In the genomic region with DNA sequence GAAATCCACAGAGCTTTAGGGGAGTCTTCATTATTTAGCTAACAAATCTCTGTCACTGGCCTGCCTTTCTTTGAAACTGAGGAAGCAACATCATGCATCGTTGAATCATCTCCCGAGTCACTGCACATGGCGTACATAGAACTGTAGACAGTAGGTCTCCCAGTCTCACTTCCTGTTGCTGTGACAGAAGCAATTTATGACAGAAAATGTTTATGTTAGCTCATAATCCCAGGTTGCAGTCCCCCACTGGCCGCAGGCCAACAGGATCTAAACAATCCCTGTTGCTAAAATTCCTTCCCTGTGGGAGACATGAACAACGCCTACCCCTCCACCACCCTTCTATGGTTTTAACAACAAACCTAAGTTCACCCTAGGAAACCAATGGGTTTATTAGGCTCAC, we compare ENCODE assay signal across 11 mouse cellular contexts.
DNase-seq lines count a peak whose midpoint lies in the region; ATAC-seq and TF ChIP-seq lines count a peak whose summit lies in the region.
"Had no signal": no experiment of that assay in that cellular context is flagged by ENCODE, and none has a peak within 500 bp of the region (broad histone marks: within the 10 kb centered on the region; RNA-seq: fewer than 3 reads in every experiment).

No protein-coding gene starts in this region.

- no peak for TF ChIP-seq CTCF in bone marrow, adult 2 months (IDR thresholded peaks at IDR 0.05; ENCODE audit: control insufficient read depth, insufficient read depth, low read length)
- TF ChIP-seq CTCF in lung, embryonic 14.5 days (IDR thresholded peaks at IDR 0.05; ENCODE audit: low read depth): no peak

- H3K27me3 ChIP-seq in liver, embryonic 12.5 days (replicated peaks): no peaks in the 10 kb centered on the region
- no peaks in the 10 kb centered on the region for H3K27me3 ChIP-seq in lung, embryonic 14.5 days (ENCODE audit: insufficient read depth, low read length)
- H3K27me3 ChIP-seq in hindbrain, embryonic 12.5 days: no peaks in the 10 kb centered on the region; the same call in 1 of the 2 replicates
- H3K27me3 ChIP-seq: liver, embryonic 15.5 days had no signal

- no peak overlapping the region for H3K4me3 ChIP-seq in liver, embryonic 12.5 days
- no peak overlapping the region for H3K4me3 ChIP-seq in bone marrow, adult 2 months (replicated peaks; ENCODE audit: control insufficient read depth, low read depth, low read length)
- no peak overlapping the region for H3K4me3 ChIP-seq in lung, embryonic 14.5 days (ENCODE audit: low read depth, low read length)
- H3K4me3 ChIP-seq in hindbrain, embryonic 12.5 days: no peak overlapping the region
- H3K4me3 ChIP-seq: liver, embryonic 15.5 days had no signal

- H3K36me3 ChIP-seq in liver, embryonic 12.5 days: no peaks in the 10 kb centered on the region
- H3K36me3 ChIP-seq in lung, embryonic 14.5 days (ENCODE audit: insufficient read depth): no peaks in the 10 kb centered on the region
- no peaks in the 10 kb centered on the region for H3K36me3 ChIP-seq in hindbrain, embryonic 12.5 days
- H3K36me3 ChIP-seq: liver, embryonic 15.5 days had no signal

- 63% methylated on average over 5 of the region's 5 CpGs for WGBS in liver, embryonic 12.5 days (ENCODE audit: insufficient replicate concordance)
- 22% methylated on average over 5 of the region's 5 CpGs for WGBS in bone marrow, adult 2 months
- 30% methylated on average over 5 of the region's 5 CpGs for WGBS in lung, embryonic 14.5 days
- 81% methylated on average over 5 of the region's 5 CpGs for WGBS in hindbrain, embryonic 12.5 days

- peak; percentile 14 for DNase-seq in liver
- DNase-seq in lung, embryonic 14.5 days: peak; percentile 85
- DNase-seq in gastrocnemius, postnatal 10 days: no peak
- DNase-seq: adrenal gland, postnatal 14 days; cerebellum, adult 18-20 months; embryo, embryonic 11 days had no signal

- no peaks in the 10 kb centered on the region for H3K4me1 ChIP-seq in liver, embryonic 12.5 days
- H3K4me1 ChIP-seq in bone marrow, adult 2 months (ENCODE audit: control insufficient read depth, insufficient read depth, low read length): peaks cover 3% of the 10 kb centered on the region; the same call in 1 of the 2 replicates
- H3K4me1 ChIP-seq in lung, embryonic 14.5 days (ENCODE audit: insufficient read depth): 0 out of 2 replicates have a peak, but pooled peaks cover 2% of the 10 kb centered on the region
- no peaks in the 10 kb centered on the region for H3K4me1 ChIP-seq in hindbrain, embryonic 12.5 days
- H3K4me1 ChIP-seq: liver, embryonic 15.5 days had no signal

- no peak for TF ChIP-seq POLR2A in bone marrow, adult 2 months (IDR thresholded peaks at IDR 0.05; ENCODE audit: borderline replicate concordance, control insufficient read depth, low read depth, low read length)

- no peaks in the 10 kb centered on the region for H3K9me3 ChIP-seq in liver, embryonic 12.5 days (replicated peaks)
- no peaks in the 10 kb centered on the region for H3K9me3 ChIP-seq in lung, embryonic 14.5 days (ENCODE audit: low read depth, low read length)
- H3K9me3 ChIP-seq in hindbrain, embryonic 12.5 days (replicated peaks): no peaks in the 10 kb centered on the region
- H3K9me3 ChIP-seq: liver, embryonic 15.5 days had no signal

- H3K27ac ChIP-seq in liver, embryonic 12.5 days: no peak overlapping the region
- peak overlapping the region; percentile 51; the same call in 1 of the 2 replicates for H3K27ac ChIP-seq in bone marrow, adult 2 months (ENCODE audit: control insufficient read depth, insufficient read depth, low read depth, low read length, poor library complexity)
- no peak overlapping the region for H3K27ac ChIP-seq in lung, embryonic 14.5 days (ENCODE audit: low read depth)
- no peak overlapping the region for H3K27ac ChIP-seq in hindbrain, embryonic 12.5 days
- H3K27ac ChIP-seq: liver, embryonic 15.5 days had no signal

- H3K4me2 ChIP-seq in liver, embryonic 12.5 days: no peak overlapping the region
- H3K4me2 ChIP-seq in lung, embryonic 14.5 days: no peak overlapping the region
- H3K4me2 ChIP-seq in hindbrain, embryonic 12.5 days (replicated peaks): no peak overlapping the region
- H3K4me2 ChIP-seq: liver, embryonic 15.5 days had no signal

- ATAC-seq in liver, embryonic 12.5 days: no peak
- ATAC-seq in lung, embryonic 14.5 days (ENCODE audit: insufficient read depth): peak; percentile 62; the same call in 1 of the 2 replicates
- peak; percentile 96 for ATAC-seq in neutrophil, adult 5-6 weeks (ENCODE audit: extremely low read depth, insufficient number of reproducible peaks, low FRiP score, poor library complexity, severe bottlenecking)
- ATAC-seq in hindbrain, embryonic 12.5 days (ENCODE audit: low FRiP score): no peak

- no peak overlapping the region for H3K9ac ChIP-seq in liver, embryonic 12.5 days
- no peak overlapping the region for H3K9ac ChIP-seq in lung, embryonic 14.5 days
- no peak overlapping the region for H3K9ac ChIP-seq in hindbrain, embryonic 12.5 days
- H3K9ac ChIP-seq: liver, embryonic 15.5 days had no signal

Comparison
In these comparisons a context has a peak if more than half of its experiments do, and no peak if none do; other contexts are left out.
1. ATAC-seq: peak in lung, embryonic 14.5 days (single experiment) and neutrophil, adult 5-6 weeks (single experiment); none in liver, embryonic 12.5 days (single experiment) and hindbrain, embryonic 12.5 days (single experiment).